Mouse (Mus musculus) brain, embryonic 14.5 days (tissue): Measurements from ENCODE around the gene Mark2.

Source experiments
- CTCF ChIP-seq: fragments of 200-500 bp; IDR thresholded peaks from 2 replicates; pipeline ENCODE4 v1.5.1; 2012; ENCODE audit warnings: inconsistent platforms, mild to moderate bottlenecking, moderate library complexity, borderline replicate concordance; ENCODE audit not compliant: insufficient read depth, insufficient read length; ENCODE audit errors: extremely low read depth
- POLR2A ChIP-seq: fragments of 200-500 bp; IDR thresholded peaks from 2 replicates; pipeline ENCODE4 v1.6.1; 2012; ENCODE audit warnings: mild to moderate bottlenecking, inconsistent platforms, borderline replicate concordance; ENCODE audit not compliant: poor library complexity, insufficient read depth, insufficient read length, severe bottlenecking; ENCODE audit errors: extremely low read depth

DNA sequence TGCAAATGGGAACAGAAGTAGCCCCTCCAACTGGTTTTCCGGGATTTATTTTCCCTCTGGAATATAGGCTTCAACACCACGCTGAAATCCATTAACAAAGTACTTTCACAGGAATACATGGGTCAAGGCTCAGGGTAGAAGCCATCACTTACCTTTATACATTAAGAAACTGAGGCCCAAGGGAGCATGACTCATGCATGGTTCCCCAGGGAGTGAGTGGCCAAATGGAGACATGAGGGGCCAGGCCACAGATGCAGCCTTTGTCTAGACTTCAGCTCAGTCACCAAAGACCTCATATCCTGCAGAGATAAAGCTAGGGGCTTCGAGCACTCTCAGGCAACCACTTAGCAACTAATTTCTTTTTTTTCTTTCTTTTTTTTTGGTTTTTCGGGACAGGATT, 104.9 kb downstream of the Mark2 start:
- TF ChIP-seq CTCF, result no peak
- no peak for TF ChIP-seq POLR2A
